Mouse (Mus musculus) heart, adult 2 months (tissue): ENCODE measurements around the gene Kcnmb3.
A peak's percentile ranks its signal among the peaks of the same experiment; 100 is the strongest.

ENCODE experiments used
- CTCF ChIP-seq: fragments of 200-600 bp; IDR thresholded peaks from 2 replicates; pipeline ENCODE4 v1.8.1; 2022; ENCODE audit warnings: antibody characterized with exemption, mild to moderate bottlenecking, moderate library complexity
- EP300 ChIP-seq: fragments of 200-500 bp; IDR thresholded peaks from 2 replicates; pipeline ENCODE4 v1.6.1; 2011; ENCODE audit warnings: low read depth, low read length, control low read depth; ENCODE audit not compliant: insufficient read depth
- POLR2A ChIP-seq: fragments of 200-500 bp; IDR thresholded peaks from 2 replicates; pipeline ENCODE4 v1.6.1; 2011; ENCODE audit warnings: mild to moderate bottlenecking, low read depth, low read length, control low read depth; ENCODE audit not compliant: insufficient read depth

DNA sequence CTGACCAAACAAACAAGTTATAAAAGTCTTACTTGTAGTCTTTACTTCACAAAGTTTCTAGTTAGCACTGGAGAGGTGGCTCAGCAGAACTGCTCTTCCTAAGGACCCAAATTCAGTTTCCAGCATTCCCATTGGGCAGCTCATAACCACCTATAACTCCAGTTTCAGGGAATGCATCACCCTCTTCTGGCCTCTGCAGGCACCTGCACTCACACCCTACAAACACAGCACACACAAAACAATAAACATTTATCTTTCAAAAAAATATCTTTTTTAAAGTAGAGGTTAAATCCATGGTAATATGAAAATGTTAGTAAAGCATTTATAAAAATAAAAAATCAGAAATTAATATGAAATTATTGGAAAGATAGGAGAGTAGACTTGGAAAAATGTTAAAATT is 50.3 kb downstream of the Kcnmb3 start:
- no peak for TF ChIP-seq EP300
- peak; percentile 38 for TF ChIP-seq CTCF
- no peak for TF ChIP-seq POLR2A
